Mouse (Mus musculus) midbrain, postnatal 0 days (tissue): Measurements from ENCODE around the gene Enpp7. TPM values are rescaled to one million over a fixed set of nuclear protein-coding genes. Genes with fewer than 3 reads are reported as not detected.

Experiments
- ATAC-seq: fragments of 200-750 bp; cut with Nextera tagmentation; 2 replicates; pipeline ENCODE4 v1.8.0; 2017; ENCODE audit warnings: moderate number of reproducible peaks, mild to moderate bottlenecking, moderate TSS enrichment, moderate library complexity; ENCODE audit not compliant: low FRiP score
- DNase-seq: peaks from one replicate; pipeline ENCODE4 v3.0.0-alpha.2; 2015; ENCODE audit warnings: low spot score
- H3K27ac ChIP-seq: fragments of 300-500 bp; sonication (generic); 2 replicates; pipeline ENCODE4 v1.5.1; 2014; ENCODE audit warnings: low read depth, mild to moderate bottlenecking, low read length, mixed read lengths
- H3K27me3 ChIP-seq: fragments of 300-500 bp; sonication (generic); 2 replicates; pipeline ENCODE4 v1.6.1; 2014; ENCODE audit warnings: low read length, control low read depth, mixed read lengths; ENCODE audit not compliant: insufficient read depth
- H3K36me3 ChIP-seq: fragments of 300-500 bp; sonication (generic); 2 replicates; pipeline ENCODE4 v1.6.1; 2014; ENCODE audit warnings: low read length, control low read depth, mixed read lengths; ENCODE audit not compliant: insufficient read depth
- H3K4me1 ChIP-seq: fragments of 300-500 bp; sonication (generic); 2 replicates; pipeline ENCODE4 v1.6.1; 2014; ENCODE audit warnings: mild to moderate bottlenecking, control low read depth, antibody characterized with exemption, low read length, mixed read lengths; ENCODE audit not compliant: insufficient read depth
- H3K4me2 ChIP-seq: fragments of 300-500 bp; sonication (generic); 2 replicates; pipeline ENCODE4 v1.6.1; 2014; ENCODE audit warnings: low read depth, mild to moderate bottlenecking, low read length, mixed read lengths; ENCODE audit not compliant: poor library complexity, severe bottlenecking
- H3K4me3 ChIP-seq: fragments of 300-500 bp; sonication (generic); 2 replicates; pipeline ENCODE4 v1.5.1; 2014; ENCODE audit warnings: low read depth, mild to moderate bottlenecking, low read length, moderate library complexity
- H3K9ac ChIP-seq: fragments of 300-500 bp; sonication (generic); replicated peaks from 2 replicates; pipeline ENCODE4 v1.6.1; 2014; ENCODE audit warnings: mild to moderate bottlenecking, low read length, moderate library complexity, mixed read lengths; ENCODE audit not compliant: poor library complexity, severe bottlenecking
- H3K9me3 ChIP-seq: fragments of 300-500 bp; sonication (generic); 2 replicates; pipeline ENCODE4 v1.6.1; 2016; ENCODE audit warnings: low read length, control low read depth
- CTCF ChIP-seq: IDR thresholded peaks from 2 replicates; pipeline ENCODE4 v1.5.1; 2016; ENCODE audit warnings: antibody characterized with exemption, mild to moderate bottlenecking
- WGBS: fragments of 180-500 bp; shearing (Covaris S2); extraction: QIAGEN DNeasy Blood & Tissue Kit; methylation state at CpG from one replicate; pipeline ENCODE4 v1.1.7; 2014; 5-methylcytosine and 5-hydroxymethylcytosine counted together
- polyA plus RNA-seq: library from polyadenylated mRNA; unstranded; fragments of >200 nt; fragmentation: Nextera tagmentation; extraction: Ambion mirVana; gene quantifications from 2 replicates; pipeline ENCODE4 v1.2.1, GENCODE M21; 2015
- total RNA-seq: library from RNA; depleted of rRNA; stranded (reverse); fragments of >200 nt; gene quantifications from 2 replicates; pipeline ENCODE4 v1.2.3, GENCODE M21; 2014

Enpp7 gene
- total and polyA plus RNA-seq, 2 experiments from 2014 or later: not detected

DNA sequence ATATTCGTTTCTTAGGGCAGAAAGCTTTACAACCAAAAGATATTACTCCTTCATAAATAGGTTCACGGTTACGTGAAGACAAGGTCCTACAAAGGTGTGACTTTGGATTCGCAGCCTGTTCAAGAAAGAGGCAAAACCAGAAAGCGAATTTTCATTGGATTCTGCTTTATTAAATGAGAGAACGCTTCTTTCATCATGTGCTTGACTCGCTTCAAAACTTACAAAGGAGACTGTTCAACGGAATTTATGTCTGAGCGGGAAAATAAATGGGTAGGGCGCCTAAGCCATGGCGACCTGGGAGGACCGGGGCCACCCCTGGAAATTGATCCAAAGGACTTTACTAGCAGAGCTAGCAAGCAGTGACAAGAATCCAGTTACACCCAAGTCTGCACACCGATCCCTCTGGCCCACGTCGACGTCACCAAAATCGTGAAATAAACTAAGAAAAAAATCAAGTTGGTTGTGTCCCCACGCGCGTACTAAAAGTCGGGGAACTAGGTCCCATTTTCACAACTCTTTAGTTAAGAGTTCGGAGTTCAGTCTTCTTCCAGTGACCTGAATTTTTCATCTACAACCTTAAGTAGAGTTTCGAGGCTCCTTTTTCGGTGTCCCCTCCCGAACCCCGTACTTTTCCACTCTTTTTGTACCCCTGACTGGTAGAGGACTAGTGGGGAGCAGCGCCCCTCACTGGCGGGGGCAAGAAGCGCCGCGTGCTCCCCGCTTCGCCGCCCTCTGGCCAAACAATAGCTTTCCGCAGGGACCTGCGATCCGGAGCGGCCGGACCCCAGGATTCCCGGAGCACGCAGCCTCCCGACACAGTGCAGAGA lies 34.3 kb downstream of the Enpp7 start:
- DNase-seq: no peak
- H3K4me3 ChIP-seq: peak overlapping the region; percentile 92
- peak; percentile 67 for TF ChIP-seq CTCF
- peak overlapping the region; percentile 90 for H3K4me2 ChIP-seq
- no peaks in the 10 kb centered on the region for H3K9me3 ChIP-seq
- peaks cover 16% of the 10 kb centered on the region; the same call in 1 of the 2 replicates for H3K4me1 ChIP-seq
- H3K9ac ChIP-seq: peak overlapping the region; percentile 83
- ATAC-seq: no peak
- peak overlapping the region; percentile 70 for H3K27ac ChIP-seq
- 5% methylated on average over 42 of the region's 42 CpGs for WGBS
- peaks cover 3% of the 10 kb centered on the region; the same call in 1 of the 2 replicates for H3K27me3 ChIP-seq
- peaks cover 9% of the 10 kb centered on the region for H3K36me3 ChIP-seq

GRCm38 (mm10) chr11:119022895-119023615 lies 35.1 kb downstream of the Enpp7 start, which contains the start of gene Cbx2:
Gene Cbx2 (plus strand): TSS chr11:119022962.
- TF ChIP-seq CTCF: no peak

GRCm38 (mm10) chr11:119023616-119023980 lies 35.6 kb downstream of the Enpp7 start:
- Histone ChIP-seq H3K4me2 (peak overlapping the region; percentile 90), H3K27ac (peak overlapping the region; percentile 70; the same call in 1 of the 2 replicates), H3K36me3 (peaks cover 21% of the 10 kb centered on the region), H3K9me3 (no peaks in the 10 kb centered on the region), H3K4me3 (peak overlapping the region; percentile 92), H3K9ac (peak overlapping the region; percentile 83), H3K27me3 (peaks cover 3% of the 10 kb centered on the region; the same call in 1 of the 2 replicates), H3K4me1 (peaks cover 16% of the 10 kb centered on the region; the same call in 1 of the 2 replicates)
- no peak for TF ChIP-seq CTCF
- 0% methylated on average over 11 of the region's 15 CpGs for WGBS
- 0 out of 2 replicates have a peak, but pooled peaks have one; percentile 32 for ATAC-seq
- no peak for DNase-seq

More at GRCm38 (mm10) chr11:119022895-119023615, 35.1 kb downstream of the Enpp7 start, which contains the start of gene Cbx2:
- Histone ChIP-seq H3K27me3 (peaks cover 3% of the 10 kb centered on the region; the same call in 1 of the 2 replicates), H3K4me3 (peak within 1 kb of the TSS; percentile 92), H3K36me3 (peaks cover 16% of the 10 kb centered on the region), H3K4me1 (peaks cover 16% of the 10 kb centered on the region; the same call in 1 of the 2 replicates), H3K27ac (peak within 1 kb of the TSS; percentile 70), H3K9ac (peak within 1 kb of the TSS; percentile 83), H3K4me2 (peak within 1 kb of the TSS; percentile 90), H3K9me3 (no peaks in the 10 kb centered on the region)
- DNase-seq: peak; percentile 92
- WGBS: under 1% methylated on average over 81 of the region's 99 CpGs
- peak; percentile 91 for ATAC-seq

- peak overlapping the region; percentile 90 for H3K4me2 ChIP-seq
- peaks cover 3% of the 10 kb centered on the region; the same call in 1 of the 2 replicates for H3K27me3 ChIP-seq
- peaks cover 25% of the 10 kb centered on the region for H3K36me3 ChIP-seq
- H3K9ac ChIP-seq: 0 out of 2 replicates have a peak overlapping the region, but pooled peaks have one; percentile 83
- H3K9me3 ChIP-seq: no peaks in the 10 kb centered on the region
- peaks cover 16% of the 10 kb centered on the region; the same call in 1 of the 2 replicates for H3K4me1 ChIP-seq
- TF ChIP-seq CTCF: no peak
- peak overlapping the region; percentile 92 for H3K4me3 ChIP-seq
- ATAC-seq (no peak), DNase-seq (no peak)
- H3K27ac ChIP-seq: no peak overlapping the region
- WGBS: 13% methylated on average over 7 of the region's 7 CpGs
Measured at GRCm38 (mm10) chr11:119024260-119024659, 36.3 kb downstream of the Enpp7 start.

GRCm38 (mm10) chr11:119026203-119026602 lies 38.2 kb downstream of the Enpp7 start:
- WGBS: 15% methylated on average over 11 of the region's 12 CpGs
- Histone ChIP-seq H3K27me3 (peaks cover under 1% of the 10 kb centered on the region; the same call in 1 of the 2 replicates), H3K4me3 (no peak overlapping the region), H3K4me2 (peak overlapping the region; percentile 10; the same call in 1 of the 2 replicates), H3K9ac (peak overlapping the region; percentile 48), H3K36me3 (peaks cover 34% of the 10 kb centered on the region), H3K9me3 (no peaks in the 10 kb centered on the region), H3K27ac (no peak overlapping the region), H3K4me1 (peaks cover 16% of the 10 kb centered on the region; the same call in 1 of the 2 replicates)
- ATAC-seq: no peak
- DNase-seq: peak; percentile 65
- TF ChIP-seq CTCF: no peak
